Mouse (Mus musculus) ES-E14 (cell line): ENCODE results near the gene Prkag1. TPM values are rescaled to one million over a fixed set of nuclear protein-coding genes. Genes with fewer than 3 reads are reported as not detected.

Source experiments
- DNase-seq: peaks from one replicate; pipeline ENCODE4 v3.0.0-alpha.2; 2013; ENCODE audit warnings: low read depth, low spot score
- H3K27ac ChIP-seq: 2 replicates; pipeline ENCODE4 v1.5.1; 2012; ENCODE audit warnings: low read depth, mild to moderate bottlenecking, low read length, moderate library complexity, mixed read lengths; ENCODE audit not compliant: poor library complexity, insufficient read depth, severe bottlenecking
- H3K36me3 ChIP-seq: 2 replicates; pipeline ENCODE4 v1.6.1; 2012; ENCODE audit warnings: mild to moderate bottlenecking, low read length, moderate library complexity, mixed read lengths; ENCODE audit not compliant: control insufficient read depth, poor library complexity, insufficient read depth, severe bottlenecking
- H3K4me1 ChIP-seq, 2 experiments: fragments of 150-350 bp in 1 of 2; sonication (generic) in 1 of 2; 2 replicates each; pipeline ENCODE4 v1.6.1; 2012; ENCODE audit warnings: low read length in 2 of 2, mild to moderate bottlenecking in 1 of 2, mixed read lengths in 1 of 2; ENCODE audit not compliant: control insufficient read depth in 2 of 2, insufficient read depth in 2 of 2, poor library complexity in 1 of 2
- H3K4me3 ChIP-seq, 2 experiments: fragments of 150-350 bp in 1 of 2; sonication (generic) in 1 of 2; 2 replicates each; pipeline ENCODE4 v1.5.1; 2012; ENCODE audit warnings: low read length in 2 of 2, low read depth in 1 of 2, mild to moderate bottlenecking in 1 of 2, mixed read lengths in 1 of 2; ENCODE audit not compliant: insufficient read depth in 1 of 2, poor library complexity in 1 of 2, severe bottlenecking in 1 of 2
- H3K9ac ChIP-seq: 2 replicates; pipeline ENCODE4 v1.6.1; 2012; ENCODE audit warnings: low read depth, mild to moderate bottlenecking, low read length, mixed read lengths; ENCODE audit not compliant: poor library complexity, insufficient read depth, severe bottlenecking
- H3K9me3 ChIP-seq: fragments of 150-350 bp; sonication (generic); 2 replicates; pipeline ENCODE4 v1.6.1; 2012; ENCODE audit warnings: low read depth, mild to moderate bottlenecking, low read length; ENCODE audit not compliant: control insufficient read depth, insufficient read depth
- CHD2 ChIP-seq: IDR thresholded peaks from 2 replicates; pipeline ENCODE4 v1.6.1; 2014; ENCODE audit warnings: mild to moderate bottlenecking, low read depth, low read length, inconsistent platforms
- HCFC1 ChIP-seq: IDR thresholded peaks from 2 replicates; pipeline ENCODE4 v1.6.1; 2012; ENCODE audit warnings: low read length, inconsistent platforms, borderline replicate concordance; ENCODE audit not compliant: insufficient read depth
- MAFK ChIP-seq: IDR thresholded peaks from 2 replicates; pipeline ENCODE4 v1.6.1; 2014; ENCODE audit warnings: mild to moderate bottlenecking, low read depth, low read length, inconsistent platforms; ENCODE audit not compliant: insufficient read depth
- ZC3H11A ChIP-seq: IDR thresholded peaks from 2 replicates; pipeline ENCODE4 v1.6.1; 2012; ENCODE audit warnings: low read depth, mild to moderate bottlenecking, inconsistent platforms, low read length, borderline replicate concordance
- ZNF384 ChIP-seq: IDR thresholded peaks from 2 replicates; pipeline ENCODE4 v1.6.1; 2012; ENCODE audit warnings: low read depth, low read length, inconsistent platforms
- in situ Hi-C, 2 experiments: fragments of 600-800 bp; cut with MboI; formaldehyde crosslinking; loops; one replicate each; pipeline ENCODE4 v1.15.1; 2025; ENCODE audit warnings: low sequenced_read_pairs in 2 of 2, inconsistent platforms in 1 of 2; ENCODE audit not compliant: unreplicated experiment in 2 of 2
- total RNA-seq: library from RNA; depleted of rRNA; stranded (reverse); fragments of 300-350 nt; gene quantifications from 2 replicates; pipeline ENCODE4 v1.2.3, GENCODE M21; 2012

The Prkag1 gene
- total RNA-seq, 1 experiment, result 54.7 TPM

GRCm38 (mm10) chr15:98849956-98850600, 18.8 kb upstream of the Prkag1 start:
- Histone ChIP-seq H3K4me3 (no peak overlapping the region), H3K9me3 (no peaks in the 10 kb centered on the region), H3K4me1 (no peaks in the 10 kb centered on the region; a peak in 1 of 4 replicates), H3K27ac (no peak overlapping the region), H3K9ac (no peak overlapping the region), H3K36me3 (peaks cover 93% of the 10 kb centered on the region)
- in situ Hi-C loops, result no loop called here
- no peak for DNase-seq
- no peak for TF ChIP-seq HCFC1
- TF ChIP-seq ZNF384, result no peak
- no peak for TF ChIP-seq MAFK
- no peak for TF ChIP-seq CHD2
- no peak for TF ChIP-seq ZC3H11A

GRCm38 (mm10) chr15:98849165-98849564, 17.8 kb upstream of the Prkag1 start:
- Histone ChIP-seq H3K36me3 (peaks cover 93% of the 10 kb centered on the region), H3K4me3 (no peak overlapping the region), H3K4me1 (no peaks in the 10 kb centered on the region; a peak in 1 of 4 replicates), H3K9me3 (no peaks in the 10 kb centered on the region), H3K27ac (no peak overlapping the region), H3K9ac (no peak overlapping the region)
- DNase-seq, result no peak
- TF ChIP-seq HCFC1, result no peak
- no peak for TF ChIP-seq MAFK
- no peak for TF ChIP-seq CHD2
- TF ChIP-seq ZNF384, result no peak
- TF ChIP-seq ZC3H11A, result no peak
- in situ Hi-C loops, result no loop called here

GRCm38 (mm10) chr15:98846140-98846539, 14.8 kb upstream of the Prkag1 start:
- Histone ChIP-seq H3K9me3 (no peaks in the 10 kb centered on the region), H3K27ac (no peak overlapping the region), H3K36me3 (peaks cover 93% of the 10 kb centered on the region), H3K9ac (no peak overlapping the region), H3K4me3 (no peak overlapping the region), H3K4me1 (no peaks in the 10 kb centered on the region; a peak in 1 of 4 replicates)
- TF ChIP-seq ZNF384, result no peak
- DNase-seq, result no peak
- in situ Hi-C loops, result no loop called here

- Histone ChIP-seq H3K4me1 (no peaks in the 10 kb centered on the region), H3K27ac (no peak overlapping the region), H3K9me3 (no peaks in the 10 kb centered on the region), H3K4me3 (no peak overlapping the region), H3K9ac (no peak overlapping the region), H3K36me3 (peaks cover 93% of the 10 kb centered on the region)
- DNase-seq, result no peak
- TF ChIP-seq CHD2, result no peak
- in situ Hi-C loops, result no loop called here
Observed at GRCm38 (mm10) chr15:98845149-98845548, 13.8 kb upstream of the Prkag1 start.

GRCm38 (mm10) chr15:98843595-98844223, 12.4 kb upstream of the Prkag1 start:
- Histone ChIP-seq H3K9me3 (no peaks in the 10 kb centered on the region), H3K4me1 (peaks cover 0 to 1% of the 10 kb centered on the region in 2 experiments; a peak in 2 of 4 replicates), H3K36me3 (peaks cover 92% of the 10 kb centered on the region), H3K4me3 (no peak overlapping the region), H3K9ac (no peak overlapping the region), H3K27ac (no peak overlapping the region)
- in situ Hi-C loops, result no loop called here
- DNase-seq, result no peak
- no peak for TF ChIP-seq ZNF384
- no peak for TF ChIP-seq CHD2
- TF ChIP-seq ZC3H11A, result no peak
- TF ChIP-seq HCFC1, result no peak
- TF ChIP-seq MAFK, result no peak
